Comparison of ENCODE assay signal across 10 mouse cellular contexts in the genomic region with DNA sequence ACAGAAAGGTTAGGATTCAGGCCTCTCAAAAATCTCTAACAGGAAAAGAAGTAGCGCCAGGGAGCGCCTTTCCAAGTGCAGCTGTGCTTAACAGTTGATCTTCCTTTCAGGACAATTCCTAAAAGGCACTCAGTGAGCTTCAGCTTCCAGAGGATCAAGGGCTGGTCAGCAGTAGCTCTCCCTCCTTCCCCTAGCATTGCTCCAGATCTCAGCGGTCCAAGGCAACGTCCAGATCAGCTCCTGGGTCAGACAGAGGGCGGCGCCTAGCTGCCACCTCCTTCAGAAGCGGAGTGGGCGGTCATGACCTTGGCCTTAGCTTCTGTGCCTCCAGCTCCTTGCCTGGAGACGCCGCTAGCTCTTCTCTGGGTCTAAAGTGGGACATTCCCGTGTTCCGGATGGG. TPM values are rescaled to one million over a fixed set of nuclear protein-coding genes. Genes with fewer than 3 reads are reported as not detected.
DNase-seq lines count a peak whose midpoint lies in the region; TF ChIP-seq lines count a peak whose summit lies in the region.
"Had no signal": no experiment of that assay in that cellular context is flagged by ENCODE, and none has a peak within 500 bp of the region (broad histone marks: within the 10 kb centered on the region; RNA-seq: fewer than 3 reads in every experiment).

No protein-coding gene starts in this region.

- no peak for DNase-seq in left cerebral cortex, adult 2 months (ENCODE audit: extremely low spot score in 1 of 2, low spot score in 2 of 2)
- no peak for DNase-seq in left cerebral cortex, adult 8-10 months (ENCODE audit: low spot score in 2 of 2)
- DNase-seq in adrenal gland, postnatal 36 days = peak; percentile 88 to 89
- DNase-seq in heart, adult 9 months (ENCODE audit: low spot score in 2 of 2) = peak; percentile 75 to 81
- peak; percentile 50 to 73 for DNase-seq in kidney, postnatal 4 days
- peak; percentile 64 for DNase-seq in testis, postnatal 14 days (ENCODE audit: low spot score)
- no peak for DNase-seq in cerebellum, adult 11 months
- DNase-seq in natural killer cell, adult 2 months (ENCODE audit: low spot score in 2 of 2) = no peak

- peak overlapping the region; percentile 61 for H3K27ac ChIP-seq in left cerebral cortex, adult 2 months

- no peak overlapping the region for H3K4me3 ChIP-seq in left cerebral cortex, adult 2 months
- H3K4me3 ChIP-seq: erythroblast, embryonic 14.5 days; myocyte had no signal

- no peak; the same call in 1 of the 2 replicates for TF ChIP-seq CTCF in left cerebral cortex, adult 2 months (IDR thresholded peaks at IDR 0.05)

- intact Hi-C loops in left cerebral cortex, adult 2 months (cut with DNase I) = loop anchor here (5.0 to 10.0 kb wide), 5 partner anchors 253 to 951 kb away; no protein-coding TSS in a partner anchor

RNA-seq across cellular contexts. Expression of a gene that starts 18.3 kb away (rescaled TPM):
- total RNA-seq in left cerebral cortex, adult 2 months (2021) = 10 to 100 TPM; 58.1 to 62.5 TPM
- 10 to 100 TPM; 55.9 to 77.3 (median 71.0) TPM for total RNA-seq in left cerebral cortex, adult 8-10 months (2022)
- 100 to 1,000 TPM; 124 to 204 TPM for total RNA-seq in adrenal gland, postnatal 36 days (2021)

RNA-seq across cellular contexts. Expression of a gene that starts 23.6 kb away (rescaled TPM):
- total RNA-seq in left cerebral cortex, adult 2 months (2021) = 1 to 10 TPM; 3.7 to 4.9 TPM
- 1 to 10 TPM; 5.0 to 8.3 (median 6.2) TPM for total RNA-seq in left cerebral cortex, adult 8-10 months (2022)
- not detected for total RNA-seq in adrenal gland, postnatal 36 days (2021)

Comparison
In these comparisons a context has a peak if more than half of its experiments do, and no peak if none do; other contexts are left out.
1. DNase-seq: peak in adrenal gland, postnatal 36 days (2 of 2), heart, adult 9 months (2 of 2), kidney, postnatal 4 days (2 of 2) and testis, postnatal 14 days (single experiment); none in left cerebral cortex, adult 2 months (0 of 2), left cerebral cortex, adult 8-10 months (0 of 2), cerebellum, adult 11 months (single experiment) and natural killer cell, adult 2 months (0 of 2).
2. RNA of a gene that starts 23.6 kb away (total RNA-seq): 5.0 to 8.3 TPM in left cerebral cortex, adult 8-10 months and 3.7 to 4.9 TPM in left cerebral cortex, adult 2 months; not detected in adrenal gland, postnatal 36 days; every median in the first group is over 4 times any median in the second.